Mouse (Mus musculus) hindbrain, embryonic 16.5 days (tissue): ENCODE measurements around the gene Ptprd. TPM values are rescaled to one million over a fixed set of nuclear protein-coding genes. Genes with fewer than 3 reads are reported as not detected.
"Not testable (repeated sequence)": the region's sequence is repeated elsewhere in the genome, so short reads cannot be mapped to it uniquely, and the experiment has no call there.

Source experiments
- ATAC-seq: fragments of 200-750 bp; cut with Nextera tagmentation; 2 replicates; pipeline ENCODE4 v1.8.0; 2017; ENCODE audit warnings: moderate TSS enrichment, moderate library complexity
- H3K27ac ChIP-seq: fragments of 300-500 bp; sonication (generic); 2 replicates; pipeline ENCODE4 v1.5.1; 2014; ENCODE audit warnings: low read depth, mild to moderate bottlenecking, control low read depth, low read length, moderate library complexity
- H3K27me3 ChIP-seq: fragments of 300-500 bp; sonication (generic); replicated peaks from 2 replicates; pipeline ENCODE4 v1.6.1; 2014; ENCODE audit warnings: low read length; ENCODE audit not compliant: control insufficient read depth, insufficient read depth
- H3K36me3 ChIP-seq: fragments of 300-500 bp; sonication (generic); 2 replicates; pipeline ENCODE4 v1.6.1; 2014; ENCODE audit warnings: mild to moderate bottlenecking, low read length, moderate library complexity, mixed read lengths; ENCODE audit not compliant: control insufficient read depth, insufficient read depth
- H3K4me1 ChIP-seq: fragments of 300-500 bp; sonication (generic); 2 replicates; pipeline ENCODE4 v1.6.1; 2014; ENCODE audit warnings: low read depth, low read length; ENCODE audit not compliant: control insufficient read depth, insufficient read depth
- H3K4me2 ChIP-seq: fragments of 300-500 bp; sonication (generic); 2 replicates; pipeline ENCODE4 v1.6.1; 2014; ENCODE audit warnings: mild to moderate bottlenecking, low read length, control low read depth, moderate library complexity
- H3K4me3 ChIP-seq: fragments of 300-500 bp; sonication (generic); 2 replicates; pipeline ENCODE4 v1.5.1; 2014; ENCODE audit warnings: mild to moderate bottlenecking, low read length, control low read depth, moderate library complexity
- H3K9ac ChIP-seq: fragments of 300-500 bp; sonication (generic); 2 replicates; pipeline ENCODE4 v1.6.1; 2014; ENCODE audit warnings: low read depth, mild to moderate bottlenecking, control low read depth, low read length, moderate library complexity
- H3K9me3 ChIP-seq: fragments of 300-500 bp; sonication (generic); 2 replicates; pipeline ENCODE4 v1.6.1; 2014; ENCODE audit warnings: mild to moderate bottlenecking, low read length, moderate library complexity; ENCODE audit not compliant: control insufficient read depth
- WGBS: fragments of 180-500 bp; shearing (Covaris S2); extraction: QIAGEN DNeasy Blood & Tissue Kit; methylation state at CpG from one replicate; pipeline ENCODE4 v1.1.7; 2014; 5-methylcytosine and 5-hydroxymethylcytosine counted together
- polyA plus RNA-seq: library from polyadenylated mRNA; unstranded; fragments of >200 nt; fragmentation: Nextera tagmentation; extraction: Ambion mirVana; gene quantifications from 2 replicates; pipeline ENCODE4 v1.2.1, GENCODE M21; 2015

Gene Ptprd
- polyA plus RNA-seq, 1 experiment from 2014 or later = 71.6 TPM

DNA sequence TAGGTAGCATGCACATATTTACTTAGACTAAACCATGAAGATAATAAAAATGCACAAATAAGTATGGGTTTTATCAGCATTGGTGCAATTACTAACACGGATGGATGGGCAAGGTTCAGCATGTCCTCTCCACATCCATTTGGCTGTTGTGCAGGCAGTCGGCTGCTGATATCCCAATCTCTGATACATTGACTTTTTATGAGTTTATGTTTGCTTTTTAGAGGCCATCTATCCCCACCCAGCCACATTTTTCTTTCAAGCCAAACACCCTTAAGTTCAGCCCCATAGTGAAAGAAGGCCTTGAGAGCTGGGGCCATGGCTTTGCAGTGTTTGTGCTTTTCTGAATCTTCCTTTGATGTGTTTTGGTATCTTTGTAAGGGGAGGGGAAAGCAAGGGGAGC lies 2166.1 kb downstream of the Ptprd start:
- Histone ChIP-seq H3K36me3 (no peaks in the 10 kb centered on the region; the same call in 1 of the 2 replicates), H3K9me3 (no peaks in the 10 kb centered on the region), H3K27me3 (no peaks in the 10 kb centered on the region), H3K9ac (no peak overlapping the region), H3K27ac (no peak overlapping the region), H3K4me2 (no peak overlapping the region), H3K4me3 (no peak overlapping the region), H3K4me1 (no peaks in the 10 kb centered on the region)
- no peak for ATAC-seq
- 70% methylated on average over 2 of the region's 2 CpGs for WGBS

- no peaks in the 10 kb centered on the region for H3K4me1 ChIP-seq
- no peak overlapping the region for H3K4me2 ChIP-seq
- no peaks in the 10 kb centered on the region; the same call in 1 of the 2 replicates for H3K36me3 ChIP-seq
- no peak overlapping the region for H3K27ac ChIP-seq
- no peaks in the 10 kb centered on the region for H3K27me3 ChIP-seq
- H3K4me3 ChIP-seq = no peak overlapping the region
- H3K9me3 ChIP-seq = no peaks in the 10 kb centered on the region
- no peak overlapping the region for H3K9ac ChIP-seq
- 64% methylated on average over 1 of the region's 1 CpGs for WGBS
- ATAC-seq = no peak
These were observed 2167.0 kb downstream of the Ptprd start for GRCm38 (mm10) chr4:76044802-76045201.

- not testable (repeated sequence) for H3K4me2 ChIP-seq, H3K4me1 ChIP-seq, H3K27me3 ChIP-seq, H3K9ac ChIP-seq, H3K27ac ChIP-seq, H3K36me3 ChIP-seq, ATAC-seq, H3K9me3 ChIP-seq, H3K4me3 ChIP-seq
- 81% methylated on average over 4 of the region's 4 CpGs for WGBS
These were observed 2174.6 kb downstream of the Ptprd start for GRCm38 (mm10) chr4:76037178-76037577.

DNA sequence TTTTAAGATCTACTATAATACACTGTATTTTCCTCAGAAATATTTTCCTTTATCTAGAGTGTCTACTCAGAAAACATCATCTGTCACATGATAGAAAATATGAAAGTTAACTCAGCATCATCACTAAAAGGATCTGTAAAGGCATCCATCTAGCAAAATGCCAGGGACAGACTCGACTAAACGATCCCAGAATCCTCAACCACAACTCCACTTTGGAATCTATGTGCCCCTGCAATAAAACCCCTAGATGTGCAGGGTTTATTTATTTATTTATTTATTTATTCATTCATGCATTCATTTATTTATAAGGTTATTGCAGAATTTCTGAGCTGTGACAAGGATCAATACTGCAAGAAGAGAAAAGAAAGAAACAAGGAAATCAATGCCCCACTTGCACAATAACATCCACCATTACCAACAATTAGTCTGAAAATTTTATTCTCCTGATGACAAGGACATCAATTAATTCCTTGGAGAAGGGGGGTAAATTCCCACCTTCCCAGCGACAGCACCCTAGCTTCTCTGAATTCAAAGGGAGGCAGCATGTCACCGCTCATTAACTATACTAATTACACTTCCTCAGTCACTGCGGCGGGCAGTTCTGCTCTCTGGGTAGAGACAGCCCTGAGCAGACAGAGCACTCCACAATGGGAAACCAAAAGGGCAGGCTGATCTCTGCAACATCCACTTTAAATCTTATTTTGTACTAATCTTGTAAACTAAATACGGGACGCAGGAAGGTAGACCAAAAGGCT lies 2186.0 kb downstream of the Ptprd start:
- peak; percentile 72; the same call in 1 of the 2 replicates for ATAC-seq
- Histone ChIP-seq H3K27ac (no peak overlapping the region; the same call in 1 of the 2 replicates), H3K9me3 (no peaks in the 10 kb centered on the region), H3K4me1 (peaks cover 2% of the 10 kb centered on the region; the same call in 1 of the 2 replicates), H3K4me2 (no peak overlapping the region), H3K27me3 (no peaks in the 10 kb centered on the region), H3K9ac (no peak overlapping the region), H3K36me3 (no peaks in the 10 kb centered on the region), H3K4me3 (no peak overlapping the region)
- 50% methylated on average over 8 of the region's 8 CpGs for WGBS

- H3K9me3 ChIP-seq = no peaks in the 10 kb centered on the region
- peaks cover 2% of the 10 kb centered on the region; the same call in 1 of the 2 replicates for H3K4me1 ChIP-seq
- no peak for ATAC-seq
- no peak overlapping the region for H3K4me3 ChIP-seq
- no peak overlapping the region for H3K27ac ChIP-seq
- no peak overlapping the region for H3K4me2 ChIP-seq
- H3K27me3 ChIP-seq = no peaks in the 10 kb centered on the region
- H3K9ac ChIP-seq = no peak overlapping the region
- WGBS = 60% methylated on average over 3 of the region's 3 CpGs
- H3K36me3 ChIP-seq = no peaks in the 10 kb centered on the region
These were observed 2187.3 kb downstream of the Ptprd start for GRCm38 (mm10) chr4:76024502-76024821.

DNA sequence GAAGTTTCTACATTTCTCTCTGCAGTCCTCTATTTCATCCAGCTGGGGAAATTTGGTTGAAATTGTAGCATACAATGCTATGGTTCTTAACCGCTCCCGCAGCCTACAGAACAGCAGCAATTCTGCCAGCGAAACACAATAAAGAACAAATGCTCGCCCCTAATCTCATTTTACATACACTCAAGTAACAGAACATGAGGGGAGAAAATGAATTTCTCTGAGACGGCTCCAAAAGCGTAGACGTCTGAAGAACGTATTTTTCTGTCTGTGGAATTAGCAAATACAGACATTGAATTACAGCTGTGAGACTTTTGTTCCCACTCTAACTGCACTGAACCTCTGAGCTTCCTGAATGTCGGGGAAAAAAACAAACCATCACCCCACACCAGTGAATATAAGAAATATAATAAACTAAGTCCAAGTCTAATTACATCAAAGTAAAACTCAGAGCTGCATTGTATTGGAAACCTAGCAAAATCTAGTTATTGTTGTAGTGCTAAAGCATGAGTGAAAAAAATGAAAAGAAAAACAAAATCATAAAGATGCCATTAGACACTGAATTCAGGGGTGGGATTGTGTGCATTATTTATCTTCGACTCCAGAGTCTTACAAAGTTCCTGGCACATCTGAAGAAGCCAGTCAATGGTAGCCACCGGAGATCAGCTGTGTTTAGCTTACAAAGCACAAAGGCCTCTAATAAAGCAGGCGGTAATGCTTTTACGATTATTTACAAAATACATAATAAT lies 2187.8 kb downstream of the Ptprd start:
- H3K36me3 ChIP-seq = no peaks in the 10 kb centered on the region
- H3K9me3 ChIP-seq = no peaks in the 10 kb centered on the region
- peaks cover 2% of the 10 kb centered on the region; the same call in 1 of the 2 replicates for H3K4me1 ChIP-seq
- H3K4me3 ChIP-seq = no peak overlapping the region
- WGBS = 69% methylated on average over 13 of the region's 13 CpGs
- no peak for ATAC-seq
- H3K4me2 ChIP-seq = no peak overlapping the region
- H3K27me3 ChIP-seq = no peaks in the 10 kb centered on the region
- no peak overlapping the region for H3K9ac ChIP-seq
- no peak overlapping the region for H3K27ac ChIP-seq

GRCm38 (mm10) chr4:76021670-76022069 lies 2190.1 kb downstream of the Ptprd start:
- 60% methylated on average over 4 of the region's 4 CpGs for WGBS
- no peak overlapping the region for H3K27ac ChIP-seq

DNA sequence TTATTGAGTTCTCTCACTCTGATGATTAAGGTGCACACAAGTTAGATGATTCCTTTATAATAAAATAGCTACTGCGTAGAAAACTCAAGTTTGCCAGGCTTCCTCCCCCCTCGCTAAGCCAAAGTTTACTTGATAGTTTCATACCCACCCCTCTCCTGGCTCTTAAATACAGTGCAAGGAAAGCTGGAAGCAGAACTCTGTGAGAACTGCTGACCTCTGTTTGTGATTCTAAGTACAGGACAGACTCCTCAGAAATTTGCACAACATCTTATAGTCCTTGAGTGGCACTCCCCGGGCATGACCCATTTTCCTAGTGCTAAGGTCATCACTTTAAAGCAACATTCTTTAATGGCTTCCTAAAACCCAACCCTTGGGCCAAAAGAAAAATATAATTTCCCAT lies 2196.7 kb downstream of the Ptprd start:
- H3K36me3 ChIP-seq = no peaks in the 10 kb centered on the region
- 87% methylated on average over 3 of the region's 3 CpGs for WGBS
- H3K9ac ChIP-seq = no peak overlapping the region
- no peak overlapping the region for H3K4me3 ChIP-seq
- no peak for ATAC-seq
- no peaks in the 10 kb centered on the region for H3K27me3 ChIP-seq
- no peaks in the 10 kb centered on the region for H3K4me1 ChIP-seq
- no peaks in the 10 kb centered on the region for H3K9me3 ChIP-seq
- no peak overlapping the region for H3K27ac ChIP-seq
- no peak overlapping the region for H3K4me2 ChIP-seq

More at GRCm38 (mm10) chr4:76021670-76022069, 2190.1 kb downstream of the Ptprd start:
- H3K9ac ChIP-seq = no peak overlapping the region
- peaks cover 2% of the 10 kb centered on the region; the same call in 1 of the 2 replicates for H3K4me1 ChIP-seq
- H3K36me3 ChIP-seq = no peaks in the 10 kb centered on the region
- H3K4me2 ChIP-seq = no peak overlapping the region
- no peaks in the 10 kb centered on the region for H3K9me3 ChIP-seq
- H3K4me3 ChIP-seq = no peak overlapping the region
- 0 out of 2 replicates have a peak, but pooled peaks have one; percentile 35 for ATAC-seq
- no peaks in the 10 kb centered on the region for H3K27me3 ChIP-seq

- Histone ChIP-seq H3K9ac (no peak overlapping the region), H3K4me3 (no peak overlapping the region), H3K9me3 (no peaks in the 10 kb centered on the region), H3K4me1 (no peaks in the 10 kb centered on the region), H3K36me3 (no peaks in the 10 kb centered on the region), H3K27me3 (no peaks in the 10 kb centered on the region), H3K27ac (no peak overlapping the region), H3K4me2 (no peak overlapping the region)
- WGBS = 41% methylated on average over 3 of the region's 3 CpGs
- ATAC-seq = no peak
These were observed 2197.5 kb downstream of the Ptprd start for GRCm38 (mm10) chr4:76014151-76014840.
